Mouse (Mus musculus): Measurements from ENCODE around the gene Baiap2l1. TPM values are rescaled to one million over a fixed set of nuclear protein-coding genes. Genes with fewer than 3 reads are reported as not detected.

Gene Baiap2l1
- polyA plus RNA-seq, 1 experiment = 7.3 TPM

GRCm38 (mm10) chr5:144286591-144287266 is 71.2 kb downstream of the Baiap2l1 start:
- no peak for DNase-seq (ENCODE audit: low spot score)

GRCm38 (mm10) chr5:144284599-144284998 is 73.3 kb downstream of the Baiap2l1 start:
- no peak for DNase-seq (ENCODE audit: low spot score)

GRCm38 (mm10) chr5:144283551-144284031 is 74.3 kb downstream of the Baiap2l1 start:
- DNase-seq (ENCODE audit: low spot score) = no peak

GRCm38 (mm10) chr5:144282470-144283260 is 75.2 kb downstream of the Baiap2l1 start:
- DNase-seq (ENCODE audit: low spot score) = no peak

GRCm38 (mm10) chr5:144279926-144280325 is 78.0 kb downstream of the Baiap2l1 start:
- no peak for DNase-seq (ENCODE audit: low spot score)

GRCm38 (mm10) chr5:144279081-144279541 is 78.8 kb downstream of the Baiap2l1 start:
- DNase-seq (ENCODE audit: low spot score) = no peak

- no peak for DNase-seq (ENCODE audit: low spot score)
Measured at GRCm38 (mm10) chr5:144278374-144278960, 79.4 kb downstream of the Baiap2l1 start.

GRCm38 (mm10) chr5:144276898-144277630 is 80.8 kb downstream of the Baiap2l1 start:
- DNase-seq (ENCODE audit: low spot score) = no peak

- no peak for DNase-seq (ENCODE audit: low spot score)
Measured at GRCm38 (mm10) chr5:144274904-144275303, 83.0 kb downstream of the Baiap2l1 start.

GRCm38 (mm10) chr5:144271772-144272171 is 86.1 kb downstream of the Baiap2l1 start:
- no peak for DNase-seq (ENCODE audit: low spot score)

- DNase-seq (ENCODE audit: low spot score) = no peak
Measured at GRCm38 (mm10) chr5:144271118-144271517, 86.8 kb downstream of the Baiap2l1 start.

- no peak for DNase-seq (ENCODE audit: low spot score)
Measured at GRCm38 (mm10) chr5:144270420-144270819, 87.5 kb downstream of the Baiap2l1 start.

- no peak for DNase-seq (ENCODE audit: low spot score)
Measured at GRCm38 (mm10) chr5:144269926-144270325, 88.0 kb downstream of the Baiap2l1 start.

GRCm38 (mm10) chr5:144267535-144268241 is 90.2 kb downstream of the Baiap2l1 start:
- no peak for DNase-seq (ENCODE audit: low spot score)

GRCm38 (mm10) chr5:144263496-144263895 is 94.4 kb downstream of the Baiap2l1 start:
- no peak for DNase-seq (ENCODE audit: low spot score)

- DNase-seq (ENCODE audit: low spot score) = no peak
Measured at GRCm38 (mm10) chr5:144263082-144263481, 94.8 kb downstream of the Baiap2l1 start.

GRCm38 (mm10) chr5:144261829-144262228 is 96.1 kb downstream of the Baiap2l1 start:
- DNase-seq (ENCODE audit: low spot score) = no peak

GRCm38 (mm10) chr5:144261309-144261708 is 96.6 kb downstream of the Baiap2l1 start:
- DNase-seq (ENCODE audit: low spot score) = no peak

- DNase-seq (ENCODE audit: low spot score) = no peak
Measured at GRCm38 (mm10) chr5:144260464-144260863, 97.4 kb downstream of the Baiap2l1 start.

- DNase-seq (ENCODE audit: low spot score) = no peak
Measured at GRCm38 (mm10) chr5:144259228-144259627, 98.7 kb downstream of the Baiap2l1 start.

GRCm38 (mm10) chr5:144258687-144259086 is 99.2 kb downstream of the Baiap2l1 start:
- no peak for DNase-seq (ENCODE audit: low spot score)
